Mouse (Mus musculus): ENCODE measurements around the gene Top2a.

Gene Top2a

DNA sequence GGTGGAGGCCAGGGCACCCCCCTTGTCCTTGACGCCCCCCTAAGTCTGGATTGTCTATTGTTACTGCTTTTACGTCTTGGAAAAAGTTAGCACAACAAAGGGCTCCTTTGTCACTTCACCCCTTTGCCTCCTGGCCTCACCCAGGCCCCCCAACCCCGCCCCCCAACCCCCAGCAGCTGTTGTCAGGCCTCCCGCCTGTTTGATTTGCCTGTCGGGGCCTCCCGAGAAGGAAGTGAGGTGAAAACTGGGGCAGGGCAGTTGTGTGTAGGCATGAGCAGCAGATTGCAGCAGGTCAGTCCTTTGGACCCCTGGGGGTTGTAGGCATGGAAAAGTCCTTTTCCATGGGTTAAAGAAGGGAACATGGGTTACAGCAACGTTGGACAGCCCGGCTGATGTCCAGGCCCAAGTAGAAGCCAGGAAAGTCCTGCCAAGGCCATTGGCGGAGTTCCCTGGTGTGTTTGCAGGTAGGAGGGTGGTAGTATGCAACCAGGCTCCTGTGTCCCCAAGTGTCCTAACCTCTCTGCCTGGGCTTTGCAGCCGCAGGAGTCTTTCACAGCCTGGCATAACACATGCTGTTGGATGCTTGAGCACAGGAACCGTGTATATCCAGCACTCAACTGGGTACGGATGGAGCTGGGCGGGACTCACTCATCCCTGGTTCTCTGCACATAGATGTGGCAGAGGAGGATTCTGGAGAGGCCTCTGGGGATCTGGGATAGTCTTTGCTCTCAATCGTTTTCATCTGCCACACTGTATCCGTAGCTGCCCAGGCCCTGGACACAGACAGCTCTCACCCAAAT is 59.2 kb downstream of the Top2a start:
- no peak for DNase-seq (ENCODE audit: extremely low spot score, low read depth, low spot score)

DNA sequence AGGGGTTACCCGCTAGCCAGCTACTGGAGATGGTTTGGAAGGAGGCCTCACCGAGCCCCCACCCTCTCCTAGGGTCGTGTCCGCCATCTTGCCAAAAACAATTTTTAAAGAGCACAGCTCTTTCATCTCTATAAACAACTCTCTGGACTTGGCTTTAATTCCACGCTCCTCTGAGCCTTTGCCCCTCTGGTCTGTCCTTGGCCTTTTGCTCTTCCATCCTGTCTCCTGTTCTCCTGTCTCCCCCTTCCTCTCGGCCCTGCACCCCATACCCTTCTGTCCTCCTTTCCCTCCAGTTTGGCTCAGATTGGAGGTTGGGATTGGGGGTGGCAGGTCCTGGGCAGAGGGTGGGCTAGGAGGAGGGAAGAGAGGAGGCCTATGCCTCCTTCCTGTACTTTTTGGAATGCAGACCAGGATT is 59.8 kb downstream of the Top2a start:
- DNase-seq (ENCODE audit: extremely low spot score, low read depth, low spot score) = no peak

DNA sequence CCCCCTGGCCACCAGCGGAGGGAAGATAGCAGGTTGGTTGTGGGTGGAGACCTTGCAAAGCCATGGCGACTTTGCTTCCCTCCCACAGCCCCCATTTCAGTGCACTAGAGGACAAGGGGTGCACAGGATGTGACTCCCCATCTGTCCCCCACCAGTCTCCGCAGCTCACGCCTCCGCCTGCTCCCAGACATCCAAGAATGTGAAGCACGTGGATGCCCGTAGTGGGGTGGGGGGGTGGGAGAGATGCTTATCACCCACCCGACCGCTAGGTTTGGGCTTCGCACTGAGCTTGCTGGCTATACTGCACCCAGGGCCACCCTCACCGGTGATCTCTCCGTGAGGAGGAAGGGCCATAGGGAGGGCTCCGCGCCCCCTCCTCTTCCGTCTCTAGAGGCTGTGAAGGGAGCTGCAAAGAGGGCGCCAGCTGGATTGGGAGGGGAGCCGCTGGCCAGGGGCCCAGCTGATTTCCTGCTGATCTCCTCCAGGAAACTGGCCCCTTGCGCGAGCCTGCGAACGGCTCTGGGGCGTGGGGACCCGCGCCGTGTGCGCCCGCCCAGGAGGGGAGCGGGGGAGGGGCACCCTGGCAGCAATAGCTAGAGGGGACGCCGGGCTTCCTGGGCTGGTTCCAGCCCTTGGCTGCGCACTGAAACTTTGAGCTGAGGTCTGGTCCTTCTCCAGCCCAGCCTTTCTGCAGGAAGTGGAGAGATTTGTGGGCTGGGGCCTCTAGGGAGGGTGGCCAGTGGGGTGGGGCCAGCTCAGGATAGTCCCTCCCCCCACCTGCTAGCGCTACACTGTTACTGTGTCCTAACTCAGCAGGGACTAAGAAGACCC is 60.6 kb downstream of the Top2a start:
- DNase-seq (ENCODE audit: extremely low spot score, low read depth, low spot score) = no peak

DNA sequence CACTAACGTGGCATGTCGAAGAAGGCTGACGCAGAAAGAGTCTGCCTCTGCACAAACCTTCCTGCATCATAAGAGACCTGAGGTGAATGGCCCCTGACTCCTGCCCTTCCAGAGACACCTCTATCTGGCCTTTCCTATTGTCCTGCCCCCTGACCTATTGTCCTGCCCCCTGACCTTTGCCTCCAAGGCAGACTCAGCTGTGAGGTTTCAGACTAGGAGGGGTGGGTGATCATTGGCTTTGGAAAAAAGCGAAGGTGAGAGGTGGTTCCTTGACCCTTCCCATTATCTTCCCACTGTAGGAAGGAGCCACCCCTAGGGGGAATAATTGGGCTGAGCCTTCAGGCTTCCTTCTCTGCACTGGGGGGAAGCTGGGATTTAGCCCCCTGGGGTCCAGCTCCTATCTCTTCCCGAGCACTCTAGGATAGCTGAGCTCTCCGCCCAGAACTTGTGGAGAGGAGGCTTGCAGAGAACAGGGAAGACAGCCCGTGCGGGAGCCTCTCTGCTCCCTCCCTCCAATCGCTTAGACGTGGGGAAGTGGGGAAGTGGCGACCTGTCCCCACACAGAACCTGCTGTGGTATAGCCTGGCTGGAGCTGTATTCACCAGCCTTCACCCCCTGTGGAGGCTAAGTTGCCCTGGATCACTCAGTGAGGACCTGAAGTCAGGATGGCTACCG is 61.4 kb downstream of the Top2a start:
- no peak for DNase-seq (ENCODE audit: extremely low spot score, low read depth, low spot score)

DNA sequence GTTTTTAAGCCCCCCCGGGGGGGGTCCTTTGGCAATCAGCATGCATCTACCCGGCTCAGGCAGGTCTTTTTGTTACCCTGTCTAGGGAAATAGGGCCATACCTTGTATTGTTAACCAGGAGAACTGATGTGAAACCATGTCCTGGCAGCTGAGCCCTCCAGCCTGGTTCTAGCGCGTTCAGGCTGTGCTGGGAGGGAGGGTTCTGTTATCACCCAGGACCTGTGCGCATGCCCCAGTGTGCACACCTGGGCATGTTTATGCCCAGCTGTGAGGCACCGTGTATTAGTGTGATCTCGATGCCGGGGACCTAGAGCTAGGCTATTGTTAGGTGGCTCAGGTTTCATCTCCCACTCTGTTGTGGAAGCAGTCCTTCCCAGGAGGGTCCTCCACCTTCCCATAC is 62.2 kb downstream of the Top2a start:
- DNase-seq (ENCODE audit: extremely low spot score, low read depth, low spot score) = no peak

DNA sequence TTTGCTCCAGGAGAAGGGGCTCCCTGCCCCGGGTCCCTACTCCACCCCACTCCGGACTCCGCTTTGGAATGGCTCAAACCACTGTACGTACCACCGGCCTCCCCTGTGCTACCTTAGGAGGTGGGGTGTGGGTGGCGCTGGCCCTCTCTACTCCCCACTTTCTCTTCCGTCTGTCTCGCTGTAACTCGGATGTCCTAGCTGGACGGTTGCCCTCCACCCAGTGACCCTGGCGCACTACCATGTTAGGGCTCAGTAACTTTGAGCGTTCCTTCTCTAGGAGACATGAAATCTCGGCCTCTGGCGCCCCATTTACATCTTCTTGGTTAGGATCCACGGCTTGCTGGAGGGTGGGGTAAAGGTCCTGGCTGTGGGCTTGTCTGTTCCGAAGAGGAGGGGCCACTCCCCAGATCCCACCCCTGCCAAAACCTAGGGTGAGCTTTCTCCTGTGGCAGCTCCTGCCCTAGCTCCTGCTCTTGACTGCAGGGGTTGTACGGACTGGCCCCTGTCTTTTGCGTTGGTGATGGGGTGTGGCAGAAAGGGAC is 62.9 kb downstream of the Top2a start:
- DNase-seq (ENCODE audit: extremely low spot score, low read depth, low spot score) = no peak

DNA sequence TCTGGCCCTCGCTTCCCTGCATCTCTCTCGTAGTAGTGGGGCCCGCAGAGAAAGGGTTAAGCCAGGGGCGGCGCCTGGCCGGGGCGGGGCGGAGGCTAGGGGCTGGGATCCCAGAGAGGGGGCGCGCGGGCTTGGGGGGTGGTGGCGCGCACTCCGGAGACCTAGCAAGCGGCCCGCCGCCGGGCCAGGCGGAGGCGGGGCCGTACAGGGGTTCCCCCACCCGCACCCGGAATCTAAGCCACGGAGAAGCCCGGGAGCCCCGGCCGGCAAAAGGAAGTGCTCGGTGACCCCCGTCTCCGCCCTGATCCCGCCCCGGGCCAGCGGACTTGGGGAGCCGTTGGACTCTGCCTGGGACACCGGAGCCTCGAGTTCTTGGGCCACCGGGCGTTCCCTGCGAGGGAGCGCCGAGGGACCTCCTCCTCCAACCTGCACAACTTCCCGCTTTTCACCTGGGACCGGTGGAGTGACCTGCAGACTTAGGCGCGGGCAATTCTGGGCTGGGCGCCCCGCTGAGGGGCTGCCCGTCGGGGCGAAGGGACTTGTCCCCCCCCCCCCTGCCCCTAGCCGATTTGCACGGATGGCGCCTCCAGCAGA is 63.6 kb downstream of the Top2a start:
- DNase-seq (ENCODE audit: extremely low spot score, low read depth, low spot score) = no peak

DNA sequence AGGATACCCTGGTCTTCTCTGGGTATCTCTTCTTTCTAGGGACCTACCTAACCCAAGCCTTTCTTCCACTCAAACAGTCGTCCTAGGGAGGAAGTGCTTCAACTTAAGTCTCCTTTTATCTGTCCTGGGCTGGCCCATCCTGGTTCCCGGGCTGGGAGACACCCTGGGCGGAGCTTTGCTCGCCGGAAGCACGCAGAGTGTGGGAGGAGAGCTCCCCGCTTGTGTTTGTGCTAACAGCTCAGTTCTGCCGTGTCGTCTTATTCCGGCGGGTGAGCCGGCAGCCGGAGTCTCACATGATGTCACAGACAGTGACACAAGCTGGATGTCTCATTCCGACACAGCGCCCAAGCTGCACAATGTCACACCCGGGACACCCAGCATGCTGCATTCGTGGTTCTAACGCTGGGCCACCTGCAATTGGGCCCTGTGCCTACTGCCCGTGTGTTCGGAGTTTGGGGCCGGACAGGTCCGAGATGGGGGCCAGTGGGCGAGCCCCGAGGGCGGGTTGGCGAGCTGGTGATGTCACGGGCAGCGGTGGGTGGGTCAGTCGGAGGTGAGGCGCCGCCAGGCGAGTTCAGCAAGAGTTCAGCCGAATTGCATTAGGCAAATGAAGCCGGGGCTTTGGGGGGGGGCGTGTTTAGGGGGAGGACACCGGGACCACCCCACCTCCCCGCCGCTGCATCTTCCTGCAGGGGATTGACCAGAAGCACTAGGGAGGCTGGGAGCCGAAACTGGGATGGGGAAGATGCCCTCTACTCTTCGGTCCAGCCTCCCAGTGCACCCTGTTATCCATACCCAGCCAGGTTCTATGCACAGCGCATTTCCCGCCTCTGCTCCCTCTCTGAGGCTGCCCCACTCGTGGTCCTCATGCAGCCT is 64.3 kb downstream of the Top2a start:
- DNase-seq (ENCODE audit: extremely low spot score, low read depth, low spot score) = no peak

DNA sequence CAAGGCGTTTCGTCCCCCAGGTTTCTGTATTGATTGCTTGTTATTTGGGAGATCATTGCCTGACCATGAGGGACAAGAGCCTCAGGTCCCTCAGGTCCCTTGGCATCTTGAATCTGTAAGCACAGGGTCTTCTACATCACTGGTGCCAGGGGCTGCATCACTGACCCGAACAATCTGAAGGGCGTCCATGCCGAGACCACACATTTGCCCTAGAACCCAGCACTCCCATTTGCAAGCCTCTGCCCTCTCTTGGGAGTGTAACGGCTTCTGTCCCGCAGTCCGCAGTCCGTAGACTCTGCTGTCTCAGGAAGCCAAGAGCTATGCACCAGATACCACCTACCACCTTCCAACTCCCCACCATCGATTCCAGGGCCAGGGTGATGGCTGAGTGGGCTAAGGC is 67.6 kb downstream of the Top2a start:
- DNase-seq (ENCODE audit: extremely low spot score, low read depth, low spot score) = no peak

DNA sequence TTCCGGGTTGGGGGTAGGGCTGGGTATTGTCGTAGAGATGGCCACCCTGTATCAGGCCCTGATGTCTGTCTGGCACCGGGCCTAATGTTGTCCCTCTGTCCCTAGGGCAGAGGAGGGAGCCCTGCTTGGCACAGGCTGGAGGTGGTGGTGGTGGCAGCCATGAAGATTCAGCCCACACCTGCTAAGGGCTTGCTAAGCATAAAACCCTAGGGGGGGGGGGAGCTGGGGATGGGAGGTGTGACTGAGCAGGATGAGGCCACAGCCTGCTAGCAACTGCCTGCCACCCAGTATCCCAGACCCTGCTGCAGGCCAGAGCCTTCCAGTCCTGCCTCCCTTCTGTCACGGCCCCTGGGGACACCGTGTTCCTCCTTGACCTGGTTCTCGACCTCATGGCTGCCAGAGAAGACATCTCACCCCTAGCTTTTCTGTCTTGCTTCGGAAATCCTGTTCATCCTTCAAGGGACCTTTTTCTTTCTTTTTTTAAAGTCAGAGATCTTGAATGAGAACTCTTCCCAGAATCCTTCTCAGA is 68.2 kb downstream of the Top2a start:
- DNase-seq (ENCODE audit: extremely low spot score, low read depth, low spot score) = no peak

DNA sequence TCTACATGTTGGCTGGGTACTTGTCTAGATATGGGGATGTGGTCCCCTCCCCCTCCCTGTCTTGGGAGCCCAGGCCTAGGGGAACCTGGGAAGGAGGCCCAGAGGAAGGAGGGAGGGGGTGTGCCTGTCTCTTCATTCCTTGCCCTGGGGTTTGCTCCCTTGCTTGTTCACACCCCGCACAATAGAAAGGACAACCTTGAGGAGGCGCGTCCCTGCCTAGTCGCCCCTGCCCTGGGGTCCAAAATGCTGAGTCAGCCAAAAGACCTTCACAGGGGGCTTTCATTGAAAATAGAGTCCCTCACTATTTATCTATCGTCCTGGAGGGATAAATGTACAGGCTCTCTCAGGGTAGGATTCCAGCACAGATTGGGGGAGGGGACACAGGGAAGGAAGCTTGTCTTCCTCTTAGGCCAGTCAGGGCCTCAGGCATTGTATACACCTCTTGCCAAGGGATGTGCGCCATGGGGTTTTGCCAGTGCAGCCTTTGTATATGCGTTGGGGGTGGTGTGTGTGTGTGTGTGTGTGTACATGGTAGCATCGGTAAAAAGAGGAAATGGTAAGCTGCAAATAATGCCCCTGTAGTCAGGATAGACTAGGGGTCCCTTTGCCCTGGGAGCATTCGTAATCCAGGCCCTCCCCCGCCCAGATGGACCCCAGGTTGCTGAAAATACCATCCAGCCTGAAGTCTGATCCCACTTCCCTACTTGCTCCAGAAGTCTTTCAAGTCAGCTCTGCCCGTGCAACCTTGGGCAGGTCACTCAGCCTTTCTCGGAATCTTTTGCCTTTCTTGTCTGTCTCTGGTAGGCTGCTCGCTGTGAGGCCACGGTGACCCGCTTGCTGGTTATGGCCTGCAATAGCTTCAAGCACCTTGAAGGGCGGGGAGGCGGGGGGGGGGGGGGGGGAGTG is 68.9 kb downstream of the Top2a start:
- no peak for DNase-seq (ENCODE audit: extremely low spot score, low read depth, low spot score)

DNA sequence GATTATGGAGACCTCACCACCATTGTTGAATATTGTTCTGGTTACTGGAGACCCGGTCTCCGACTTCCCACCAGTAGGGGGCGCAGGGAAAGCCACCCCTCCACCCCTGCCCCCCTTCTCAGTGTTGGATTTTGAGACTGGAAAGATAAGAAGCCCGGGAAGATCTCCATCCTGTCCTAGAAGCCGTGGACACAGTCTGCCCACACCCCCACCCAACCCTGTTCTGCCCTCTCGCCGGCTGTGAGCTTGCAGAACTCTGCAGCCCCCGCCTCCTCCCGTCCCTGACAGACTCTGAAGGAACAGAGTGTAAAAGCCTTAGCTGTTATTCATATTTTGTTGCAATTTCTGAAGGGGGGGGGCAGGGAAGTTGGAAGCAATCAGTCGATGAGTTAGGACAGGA is 69.6 kb downstream of the Top2a start:
- DNase-seq (ENCODE audit: extremely low spot score, low read depth, low spot score) = no peak

DNA sequence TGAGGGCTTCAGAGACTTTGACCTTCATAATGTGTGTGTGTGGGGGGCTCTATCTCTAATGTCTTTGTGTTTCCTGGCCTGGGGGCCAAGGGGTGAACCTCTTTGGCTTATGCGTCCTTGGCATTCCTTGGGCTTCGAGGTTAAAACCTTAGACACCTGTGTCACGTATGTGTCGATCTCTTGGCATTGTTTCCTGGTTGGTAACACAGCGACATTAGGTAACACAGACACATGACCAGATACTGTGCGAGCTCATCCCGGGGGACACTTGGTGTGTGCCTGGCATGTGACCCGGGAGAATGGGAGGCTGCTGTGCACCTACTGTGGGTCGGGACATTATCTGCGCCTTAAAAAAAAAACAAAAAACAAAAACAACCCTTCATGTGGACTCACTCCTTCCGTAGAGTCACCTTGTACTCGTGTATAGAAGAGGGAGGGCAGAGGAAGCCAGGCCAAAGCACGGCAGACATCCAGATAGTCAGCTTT is 70.1 kb downstream of the Top2a start:
- DNase-seq (ENCODE audit: extremely low spot score, low read depth, low spot score) = no peak

DNA sequence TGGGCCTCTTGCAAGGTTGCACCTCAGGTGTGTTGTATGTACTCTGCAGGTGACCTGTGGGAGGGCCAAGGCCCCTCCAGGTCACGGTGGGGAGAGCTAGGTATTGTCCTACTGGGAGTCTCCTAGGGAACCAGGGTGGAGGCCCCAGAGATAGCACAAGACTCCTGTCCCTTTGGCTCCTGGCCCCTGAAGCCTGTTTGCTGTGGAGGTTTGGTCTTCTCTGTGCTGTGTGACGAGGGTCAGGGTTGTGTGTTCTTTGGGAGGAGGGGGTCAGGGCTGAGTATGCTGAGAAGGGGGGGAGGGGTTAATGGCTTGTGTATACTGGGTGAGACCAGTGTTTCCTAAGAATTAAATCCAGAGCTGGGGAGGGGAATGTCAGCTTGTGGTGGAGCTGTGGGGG is 70.6 kb downstream of the Top2a start:
- no peak for DNase-seq (ENCODE audit: extremely low spot score, low read depth, low spot score)

DNA sequence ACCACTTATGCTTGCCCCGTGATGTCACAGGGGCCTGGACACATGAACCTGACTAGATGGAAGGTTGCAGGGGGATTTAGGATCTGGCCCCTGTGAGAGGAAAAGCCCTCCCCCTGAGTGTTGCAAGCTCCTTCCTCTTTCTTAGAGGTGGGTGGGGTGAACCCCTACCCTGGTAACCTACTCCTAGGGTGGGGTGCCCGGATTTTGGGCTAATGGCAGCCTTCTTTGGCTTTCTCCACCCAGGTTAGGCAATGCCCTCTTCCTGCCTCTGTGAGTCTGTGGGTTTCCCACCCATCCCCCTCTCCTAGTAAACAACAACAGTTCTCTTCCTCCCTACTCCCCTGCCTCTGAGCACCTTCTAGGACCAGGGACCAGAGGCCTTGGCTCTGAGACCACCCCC is 71.3 kb downstream of the Top2a start:
- no peak for DNase-seq (ENCODE audit: extremely low spot score, low read depth, low spot score)

DNA sequence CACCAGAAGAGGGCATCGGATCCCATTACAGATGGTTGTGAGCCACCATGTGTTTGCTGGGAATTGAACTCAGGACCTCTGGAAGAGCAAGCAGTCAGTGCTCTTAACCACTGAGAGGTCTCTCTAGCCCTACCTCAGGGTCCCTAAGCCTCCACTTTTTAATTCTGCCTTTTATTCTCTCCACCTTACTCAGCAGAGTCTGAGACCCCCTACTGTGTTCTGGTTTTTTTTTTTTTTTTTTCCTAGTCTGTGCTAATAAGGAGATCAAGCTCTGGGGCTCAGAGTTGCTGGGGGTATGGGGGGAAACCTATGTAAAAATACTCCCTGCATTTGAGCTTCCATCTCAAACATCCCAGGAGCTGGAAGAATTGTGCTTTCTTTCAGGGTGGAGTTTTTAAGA is 71.9 kb downstream of the Top2a start:
- DNase-seq (ENCODE audit: extremely low spot score, low read depth, low spot score) = no peak

DNA sequence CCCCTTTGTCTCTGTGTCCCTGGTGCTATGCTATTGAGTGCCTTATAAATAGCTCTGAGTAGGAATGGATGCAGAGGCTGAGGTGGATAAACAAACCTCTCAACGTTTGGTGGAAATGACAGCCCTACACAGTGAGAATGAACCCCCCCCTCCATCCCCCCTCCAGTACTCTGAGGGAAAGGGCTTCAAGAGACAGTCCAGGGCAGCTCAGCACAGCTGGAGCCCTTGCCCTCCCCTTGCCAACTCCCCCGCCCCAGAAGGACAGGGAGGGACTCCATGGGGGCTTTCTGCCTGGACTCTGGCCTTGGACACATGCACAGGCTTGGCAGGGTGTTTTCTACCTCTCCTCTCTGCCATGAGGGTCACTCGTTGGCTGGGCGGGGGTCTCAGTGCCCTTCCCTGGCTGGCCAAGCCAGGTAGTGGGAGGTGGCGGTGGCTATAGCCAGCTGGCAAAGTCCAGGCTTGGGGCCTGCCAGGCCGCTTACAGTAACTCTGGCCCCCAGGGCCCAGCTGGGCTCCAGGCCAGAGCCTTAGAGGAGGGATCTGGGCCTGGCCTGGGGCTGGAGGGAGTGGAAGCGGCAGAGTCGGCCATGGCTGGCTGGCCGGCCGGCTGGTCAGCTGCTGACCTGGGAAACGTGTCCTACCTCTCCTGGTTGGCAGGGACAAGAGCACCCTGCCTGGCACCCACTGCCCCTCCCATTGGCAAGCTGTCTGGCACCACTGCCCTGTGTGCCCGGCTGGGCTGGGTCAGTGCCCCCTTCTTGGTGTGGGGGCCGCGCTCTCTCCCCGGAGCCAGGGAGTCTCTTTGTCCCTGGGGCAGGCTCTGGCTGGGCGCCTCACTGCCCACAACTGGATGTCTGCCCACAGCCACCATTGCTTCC is 72.7 kb downstream of the Top2a start:
- no peak for DNase-seq (ENCODE audit: extremely low spot score, low read depth, low spot score)

DNA sequence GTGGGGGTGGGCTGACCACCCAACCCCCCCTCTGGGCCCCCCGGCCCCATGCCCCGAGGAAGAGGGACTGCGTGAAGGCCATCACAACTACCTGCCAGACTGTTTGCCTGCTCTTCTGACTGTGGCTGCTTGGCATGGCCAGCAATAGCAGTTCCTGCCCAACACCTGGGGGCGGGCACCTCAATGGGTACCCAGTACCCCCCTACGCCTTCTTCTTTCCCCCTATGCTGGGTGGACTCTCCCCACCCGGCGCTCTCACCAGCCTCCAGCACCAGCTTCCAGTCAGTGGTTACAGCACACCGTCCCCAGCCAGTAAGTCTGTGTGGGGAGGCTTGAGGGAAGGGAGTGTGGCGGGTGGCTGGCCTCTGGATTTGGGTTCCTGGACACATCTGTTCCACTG is 73.5 kb downstream of the Top2a start:
- DNase-seq (ENCODE audit: extremely low spot score, low read depth, low spot score) = no peak

All from hindlimb bud, embryonic 11.5 days (tissue).